Mouse (Mus musculus) neural tube, embryonic 11.5 days (tissue): ENCODE measurements around the gene Oprl1. TPM values are rescaled to one million over a fixed set of nuclear protein-coding genes. Genes with fewer than 3 reads are reported as not detected.

Experiments used
- ATAC-seq: fragments of 200-750 bp; cut with Nextera tagmentation; 2 replicates; pipeline ENCODE4 v1.8.0; 2017; ENCODE audit warnings: moderate number of reproducible peaks, mild to moderate bottlenecking, moderate TSS enrichment, moderate library complexity; ENCODE audit not compliant: insufficient read depth, low FRiP score, low TSS enrichment
- DNase-seq: peaks from one replicate; pipeline ENCODE4 v3.0.0-alpha.2; 2015; ENCODE audit warnings: low spot score
- H3K27ac ChIP-seq: fragments of 300-500 bp; sonication (generic); 2 replicates; pipeline ENCODE4 v1.5.1; 2014; ENCODE audit warnings: low read depth, mild to moderate bottlenecking, low read length
- H3K27me3 ChIP-seq: fragments of 300-500 bp; sonication (generic); 2 replicates; pipeline ENCODE4 v1.6.1; 2014; ENCODE audit warnings: mild to moderate bottlenecking, low read length, mixed read lengths; ENCODE audit not compliant: control insufficient read depth, insufficient read depth
- H3K36me3 ChIP-seq: fragments of 300-500 bp; sonication (generic); 2 replicates; pipeline ENCODE4 v1.6.1; 2014; ENCODE audit warnings: mild to moderate bottlenecking, low read length, moderate library complexity, mixed read lengths; ENCODE audit not compliant: control insufficient read depth, insufficient read depth
- H3K4me1 ChIP-seq: fragments of 300-500 bp; sonication (generic); 2 replicates; pipeline ENCODE4 v1.6.1; 2014; ENCODE audit warnings: low read length, mixed read lengths; ENCODE audit not compliant: control insufficient read depth, insufficient read depth
- H3K4me2 ChIP-seq: fragments of 300-500 bp; sonication (generic); 2 replicates; pipeline ENCODE4 v1.6.1; 2014; ENCODE audit warnings: low read depth, mild to moderate bottlenecking, moderate library complexity
- H3K4me3 ChIP-seq: fragments of 300-500 bp; sonication (generic); 2 replicates; pipeline ENCODE4 v1.5.1; 2014; ENCODE audit warnings: low read depth, low read length
- H3K9ac ChIP-seq: fragments of 300-500 bp; sonication (generic); 2 replicates; pipeline ENCODE4 v1.6.1; 2014; ENCODE audit warnings: mild to moderate bottlenecking, low read length
- H3K9me3 ChIP-seq: fragments of 300-500 bp; sonication (generic); 2 replicates; pipeline ENCODE4 v1.6.1; 2016; ENCODE audit warnings: low read length; ENCODE audit not compliant: control insufficient read depth
- WGBS: fragments of 180-500 bp; shearing (Covaris S2); extraction: QIAGEN DNeasy Blood & Tissue Kit; methylation state at CpG from one replicate; pipeline ENCODE4 v1.1.7; 2014; 5-methylcytosine and 5-hydroxymethylcytosine counted together
- polyA plus RNA-seq: library from polyadenylated mRNA; unstranded; fragments of >200 nt; fragmentation: Nextera tagmentation; extraction: Ambion mirVana; gene quantifications from 2 replicates; pipeline ENCODE4 v1.2.1, GENCODE M21; 2014

Oprl1 gene
- polyA plus RNA-seq, 1 experiment from 2014 or later: 21.5 TPM

DNA sequence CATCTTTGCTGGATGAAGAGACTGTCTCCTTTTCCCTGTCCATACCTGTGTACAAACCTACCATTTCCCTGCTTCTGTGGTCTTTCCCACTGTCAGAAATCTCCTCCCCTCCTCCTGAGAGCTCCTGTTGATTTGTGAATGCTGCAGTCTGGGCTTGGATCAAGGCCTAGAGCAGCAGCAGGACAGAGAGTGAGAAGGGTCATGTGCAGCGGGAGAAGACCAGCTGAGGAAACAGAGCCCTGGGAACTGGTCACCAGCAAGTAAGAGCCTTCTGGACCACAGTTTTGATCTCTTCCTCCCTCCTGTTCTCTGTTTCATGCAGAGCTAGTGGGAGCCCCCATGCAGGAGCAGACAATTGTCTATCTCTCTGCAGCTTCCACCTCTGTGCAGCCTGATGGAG, 19.0 kb upstream of the Oprl1 start:
- no peak for DNase-seq
- Histone ChIP-seq H3K4me2 (no peak overlapping the region), H3K9me3 (no peaks in the 10 kb centered on the region), H3K27me3 (no peaks in the 10 kb centered on the region), H3K4me1 (peaks cover 8% of the 10 kb centered on the region), H3K27ac (no peak overlapping the region), H3K36me3 (no peaks in the 10 kb centered on the region), H3K4me3 (no peak overlapping the region), H3K9ac (no peak overlapping the region)
- WGBS: 79% methylated on average over 1 of the region's 1 CpGs
- no peak for ATAC-seq

DNA sequence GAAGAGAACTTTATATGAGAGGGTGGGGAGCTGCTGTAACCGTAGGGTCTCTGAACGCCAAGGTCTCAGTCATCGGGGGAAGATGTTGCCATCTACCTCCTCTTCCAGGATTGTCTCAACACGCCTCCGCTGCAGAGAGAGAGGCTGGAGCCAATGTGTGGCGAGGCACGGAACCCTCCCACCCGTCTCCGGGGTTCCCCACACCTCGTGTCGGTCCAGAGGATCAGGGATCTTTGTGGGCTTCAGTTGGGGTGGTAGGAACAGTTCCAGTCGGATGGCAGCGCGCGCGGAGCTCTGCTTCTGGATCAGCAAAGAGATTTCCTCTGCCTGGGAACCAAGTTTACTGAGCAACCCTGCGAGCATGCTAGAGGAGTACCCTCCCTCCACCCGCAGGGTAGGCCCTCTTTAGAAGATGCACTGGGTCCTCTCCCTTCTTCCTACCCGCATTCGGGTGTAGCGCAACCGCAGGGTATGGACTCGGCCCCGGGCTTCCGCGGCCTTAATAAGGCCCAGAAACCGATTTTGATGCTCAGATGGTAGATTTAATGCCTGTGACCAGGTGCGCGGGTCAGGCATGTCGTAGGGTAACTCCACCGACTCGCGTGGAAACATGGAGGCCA, 17.9 kb upstream of the Oprl1 start:
- no peak overlapping the region for H3K9ac ChIP-seq
- no peak for ATAC-seq
- no peaks in the 10 kb centered on the region for H3K36me3 ChIP-seq
- no peak overlapping the region for H3K27ac ChIP-seq
- H3K27me3 ChIP-seq: no peaks in the 10 kb centered on the region
- H3K4me1 ChIP-seq: peaks cover 8% of the 10 kb centered on the region
- H3K9me3 ChIP-seq: no peaks in the 10 kb centered on the region
- no peak overlapping the region for H3K4me3 ChIP-seq
- DNase-seq: no peak
- no peak overlapping the region for H3K4me2 ChIP-seq
- WGBS: 72% methylated on average over 33 of the region's 33 CpGs

DNA sequence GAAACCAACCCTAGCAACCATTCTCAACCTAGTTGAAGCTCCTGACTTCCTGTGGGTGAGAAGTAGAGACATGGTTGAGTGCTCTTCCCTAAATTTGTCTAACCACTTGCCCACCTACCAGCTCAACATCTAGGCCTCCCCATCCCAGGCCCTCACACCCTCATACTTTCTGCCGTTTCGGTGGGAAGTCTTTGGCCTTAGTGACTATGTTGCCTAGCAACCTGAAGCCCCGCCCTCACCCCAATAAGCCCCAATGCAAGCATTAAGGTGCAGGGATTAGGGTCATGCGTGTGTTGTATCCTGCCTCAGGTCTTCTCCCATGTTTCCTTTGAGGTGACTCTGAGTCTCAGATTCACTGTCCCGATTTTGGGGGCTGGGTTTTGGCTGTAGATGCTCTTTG, 16.6 kb upstream of the Oprl1 start, which contains the start of gene Lkaaear1:
Lkaaear1 (minus strand) TSS at position 202 of the 400 bp plus-strand sequence.
- no peak for DNase-seq

DNA sequence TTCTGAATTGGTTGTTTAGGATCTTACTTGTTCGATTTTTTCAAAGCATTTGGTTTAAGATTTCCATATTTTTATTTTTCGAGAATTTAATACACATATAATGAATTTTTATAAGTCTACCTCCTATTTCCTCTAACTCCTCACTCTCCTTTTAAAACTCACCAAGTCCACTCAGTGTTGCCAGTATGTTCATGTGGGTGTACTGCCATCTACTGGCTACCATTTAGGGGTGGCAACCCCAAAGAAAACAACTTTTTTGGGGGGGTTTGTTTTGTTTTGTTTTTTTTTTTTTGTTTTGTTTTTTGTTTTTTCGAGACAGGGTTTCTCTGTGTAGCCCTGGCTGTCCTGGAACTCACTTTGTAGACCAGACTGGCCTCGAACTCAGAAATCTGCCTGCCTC, 8.1 kb upstream of the Oprl1 start:
- H3K9me3 ChIP-seq: no peaks in the 10 kb centered on the region
- no peaks in the 10 kb centered on the region for H3K4me1 ChIP-seq
- no peak overlapping the region for H3K27ac ChIP-seq
- H3K9ac ChIP-seq: no peak overlapping the region
- ATAC-seq (no peak), DNase-seq (no peak)
- H3K4me3 ChIP-seq: no peak overlapping the region
- H3K27me3 ChIP-seq: no peaks in the 10 kb centered on the region
- H3K36me3 ChIP-seq: no peaks in the 10 kb centered on the region
- 51% methylated on average over 4 of the region's 4 CpGs for WGBS
- H3K4me2 ChIP-seq: no peak overlapping the region

More for the DNA sequence above, 16.6 kb upstream of the Oprl1 start, which contains the start of gene Lkaaear1:
- Histone ChIP-seq H3K27me3 (no peaks in the 10 kb centered on the region), H3K4me1 (no peaks in the 10 kb centered on the region; the same call in 1 of the 2 replicates), H3K4me3 (no peak within 1 kb of the TSS), H3K4me2 (no peak within 1 kb of the TSS), H3K36me3 (no peaks in the 10 kb centered on the region), H3K9me3 (no peaks in the 10 kb centered on the region), H3K27ac (no peak within 1 kb of the TSS), H3K9ac (no peak within 1 kb of the TSS)
- WGBS: 47% methylated on average over 5 of the region's 5 CpGs
- ATAC-seq: no peak

DNA sequence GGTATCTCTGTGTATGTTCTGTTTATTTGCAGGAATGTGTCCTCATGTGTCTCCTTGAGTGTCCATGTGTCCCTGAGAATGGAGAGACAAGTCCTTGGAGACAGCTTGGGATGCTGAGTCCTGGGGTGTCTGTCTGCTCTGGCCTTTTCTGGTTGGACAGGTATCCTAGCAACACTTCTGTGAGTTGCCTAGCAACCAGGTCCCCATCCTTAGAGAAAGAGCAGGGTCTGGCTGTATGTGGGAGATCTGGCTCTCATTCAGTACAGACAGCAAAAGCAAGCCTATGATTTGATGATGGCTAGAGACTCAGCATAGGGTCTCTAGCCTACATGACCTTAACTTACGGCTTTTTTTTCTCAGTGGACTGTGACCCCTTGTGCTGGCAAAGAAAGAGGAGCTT, 1.1 kb upstream of the Oprl1 start:
- Histone ChIP-seq H3K4me1 (peaks cover 5% of the 10 kb centered on the region), H3K4me2 (no peak overlapping the region), H3K9ac (no peak overlapping the region), H3K27me3 (no peaks in the 10 kb centered on the region), H3K36me3 (no peaks in the 10 kb centered on the region), H3K27ac (no peak overlapping the region), H3K4me3 (no peak overlapping the region), H3K9me3 (no peaks in the 10 kb centered on the region)
- ATAC-seq (peak; percentile 55; the same call in 1 of the 2 replicates), DNase-seq (no peak)
- WGBS: 88% methylated on average over 1 of the region's 1 CpGs

DNA sequence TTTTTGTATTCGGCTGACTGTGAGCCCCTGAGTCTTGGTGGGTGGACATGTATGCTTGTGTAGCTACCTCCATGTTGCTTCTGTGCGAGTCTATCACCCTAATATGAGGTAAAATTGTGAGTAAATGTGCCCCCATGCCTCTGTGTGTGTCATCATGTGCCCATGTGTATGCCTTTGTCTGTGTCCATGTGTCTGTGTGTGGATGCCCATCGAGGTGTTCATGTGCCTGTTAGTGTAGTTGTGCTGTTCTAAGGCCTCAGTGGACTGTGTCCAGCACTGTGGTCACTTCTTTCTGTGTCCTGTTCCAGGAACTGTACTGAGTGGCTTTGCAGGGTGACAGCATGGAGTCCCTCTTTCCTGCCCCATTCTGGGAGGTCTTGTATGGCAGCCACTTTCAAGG, 566 bp downstream of the Oprl1 start:
- Histone ChIP-seq H3K4me2 (peak overlapping the region; percentile 39), H3K27ac (0 out of 2 replicates have a peak overlapping the region, but pooled peaks have one; percentile 54), H3K9me3 (no peaks in the 10 kb centered on the region), H3K36me3 (no peaks in the 10 kb centered on the region), H3K4me3 (peak overlapping the region; percentile 23), H3K27me3 (no peaks in the 10 kb centered on the region), H3K4me1 (peaks cover 5% of the 10 kb centered on the region), H3K9ac (peak overlapping the region; percentile 61)
- WGBS: 74% methylated on average over 3 of the region's 3 CpGs
- DNase-seq (no peak), ATAC-seq (no peak)

DNA sequence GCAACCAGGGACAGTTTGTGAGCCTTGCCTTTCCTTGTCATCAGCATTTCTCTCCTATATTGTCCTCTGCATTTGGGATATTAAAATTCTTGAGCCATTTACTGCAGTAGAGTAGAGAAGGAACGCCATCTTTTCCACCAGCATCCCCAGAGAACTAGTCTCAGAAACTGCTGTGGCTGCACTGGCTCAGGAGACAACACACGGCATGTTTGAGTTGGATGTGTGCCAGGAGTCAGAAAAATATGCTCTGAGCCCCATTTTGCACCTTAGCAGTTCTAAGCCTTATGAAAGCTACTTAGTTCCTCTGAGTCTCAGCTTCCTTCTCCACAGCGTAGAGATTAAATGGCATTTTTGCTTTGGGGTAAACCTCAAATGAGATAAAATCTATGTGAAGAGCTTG, 2.2 kb downstream of the Oprl1 start:
- Histone ChIP-seq H3K9ac (no peak overlapping the region), H3K36me3 (no peaks in the 10 kb centered on the region), H3K4me1 (peaks cover 5% of the 10 kb centered on the region), H3K27ac (no peak overlapping the region), H3K27me3 (no peaks in the 10 kb centered on the region), H3K9me3 (no peaks in the 10 kb centered on the region), H3K4me3 (no peak overlapping the region), H3K4me2 (no peak overlapping the region)
- DNase-seq: no peak
- WGBS: 93% methylated on average over 3 of the region's 3 CpGs
- no peak for ATAC-seq

DNA sequence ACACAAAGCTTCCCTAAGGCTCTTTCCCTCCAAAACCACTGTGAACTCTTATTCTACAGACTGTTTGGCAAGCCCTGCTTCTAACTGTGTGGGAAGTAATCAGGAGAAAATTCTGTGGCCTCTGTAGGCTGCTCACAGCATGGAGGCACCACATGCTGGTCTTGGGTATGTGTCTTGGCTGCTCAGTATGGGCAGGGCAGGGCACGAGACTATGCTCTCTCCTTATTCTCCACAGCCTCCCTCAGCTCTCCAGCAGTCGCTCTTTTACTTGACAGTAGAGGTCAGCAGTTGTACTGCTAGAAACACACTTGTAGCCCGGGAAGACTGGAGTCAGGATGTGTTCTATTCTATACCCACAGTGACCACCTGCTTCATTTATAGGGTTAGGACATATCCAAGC, 5.2 kb downstream of the Oprl1 start:
- no peak overlapping the region for H3K27ac ChIP-seq
- DNase-seq (no peak), ATAC-seq (no peak)
- WGBS: 31% methylated on average over 3 of the region's 3 CpGs
- no peaks in the 10 kb centered on the region for H3K27me3 ChIP-seq
- peaks cover under 1% of the 10 kb centered on the region; the same call in 1 of the 2 replicates for H3K4me1 ChIP-seq
- H3K4me3 ChIP-seq: no peak overlapping the region
- no peak overlapping the region for H3K9ac ChIP-seq
- H3K36me3 ChIP-seq: no peaks in the 10 kb centered on the region
- H3K4me2 ChIP-seq: no peak overlapping the region
- H3K9me3 ChIP-seq: no peaks in the 10 kb centered on the region

DNA sequence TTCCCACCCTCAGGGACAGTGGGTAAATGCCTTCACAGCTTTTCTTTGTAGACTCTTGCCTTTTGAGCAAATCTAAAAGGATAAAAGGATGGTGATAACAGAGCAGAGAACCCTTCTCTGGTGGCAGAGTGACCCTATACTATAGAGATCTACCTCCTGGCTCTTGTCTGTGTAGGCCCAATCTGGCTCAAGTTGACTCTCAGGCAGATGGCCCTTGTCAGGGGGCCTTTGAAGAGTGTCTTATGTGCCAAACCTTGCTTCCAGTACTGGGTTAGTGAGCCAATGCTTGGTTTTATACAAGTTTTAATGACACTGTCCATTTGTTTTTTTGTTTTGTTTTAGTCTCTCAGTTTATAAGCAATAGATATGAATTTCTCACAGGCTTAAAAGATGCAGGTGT, 6.4 kb downstream of the Oprl1 start:
- H3K27ac ChIP-seq: no peak overlapping the region

More for the DNA sequence above, 6.4 kb downstream of the Oprl1 start:
- H3K4me1 ChIP-seq: no peaks in the 10 kb centered on the region
- ATAC-seq (no peak), DNase-seq (no peak)
- no peak overlapping the region for H3K9ac ChIP-seq
- H3K27me3 ChIP-seq: no peaks in the 10 kb centered on the region
- no peak overlapping the region for H3K4me2 ChIP-seq
- no peaks in the 10 kb centered on the region for H3K36me3 ChIP-seq
- no peak overlapping the region for H3K4me3 ChIP-seq
- no peaks in the 10 kb centered on the region for H3K9me3 ChIP-seq
